9 mouse cellular contexts compared by ENCODE assay signal in the genomic region with DNA sequence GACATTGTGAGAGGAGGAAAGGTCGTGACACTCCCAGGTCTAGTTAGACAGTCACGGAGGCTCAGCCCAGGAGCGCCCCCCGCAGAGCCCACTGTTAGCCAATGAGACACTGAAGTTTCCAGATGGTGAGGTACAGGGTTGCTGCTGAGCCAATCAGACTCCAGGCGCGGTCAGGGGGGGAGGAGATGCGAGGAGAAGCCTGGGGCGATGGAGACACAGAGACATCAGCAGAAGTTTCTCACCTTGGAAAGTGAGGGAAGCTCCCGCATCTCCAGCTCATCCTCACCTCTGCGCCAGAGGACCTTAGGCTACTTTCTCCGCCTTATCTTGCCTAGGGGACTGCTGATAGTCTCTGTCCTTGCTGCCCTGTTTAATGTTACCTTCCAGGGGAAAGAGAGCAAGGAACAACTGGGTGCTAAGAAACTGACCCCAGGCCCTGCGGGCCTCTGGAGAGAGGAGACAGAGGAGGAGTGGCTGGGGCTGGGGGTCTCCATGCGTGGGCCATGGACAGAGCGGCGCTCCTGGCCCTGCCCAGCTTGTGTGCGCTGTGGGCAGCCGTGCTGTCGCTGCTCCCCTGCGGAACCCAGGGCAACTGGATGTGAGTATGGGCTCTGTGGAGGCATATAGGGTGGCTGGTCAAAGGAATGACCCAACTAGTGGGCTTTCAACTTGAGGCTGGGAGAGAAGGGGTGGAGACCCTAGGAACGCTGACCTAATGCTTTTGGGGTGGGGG. TPM values are rescaled to one million over a fixed set of nuclear protein-coding genes. Genes with fewer than 3 reads are reported as not detected.
DNase-seq lines count a peak whose midpoint lies in the region; ATAC-seq and TF ChIP-seq lines count a peak whose summit lies in the region.
"Had no signal": no experiment of that assay in that cellular context is flagged by ENCODE, and none has a peak within 500 bp of the region (broad histone marks: within the 10 kb centered on the region; RNA-seq: fewer than 3 reads in every experiment).

Gene Wnt16, plus strand, starts transcription at position 224 of the 733 bp plus-strand sequence.

- 0 out of 2 replicates have a peak, but pooled peaks cover 2% of the 10 kb centered on the region for H3K27me3 ChIP-seq in ES-Bruce4 (ENCODE audit: control insufficient read depth, insufficient read depth, low read length, poor library complexity, severe bottlenecking)
- H3K27me3 ChIP-seq in embryonic facial prominence, embryonic 15.5 days = peaks cover 33% of the 10 kb centered on the region
- H3K27me3 ChIP-seq in intestine, embryonic 15.5 days (replicated peaks) = peaks cover 17% of the 10 kb centered on the region
- peaks cover 35% of the 10 kb centered on the region for H3K27me3 ChIP-seq in liver, embryonic 16.5 days (ENCODE audit: control insufficient read depth, insufficient read depth, low read depth, low read length)
- H3K27me3 ChIP-seq in stomach, embryonic 14.5 days (ENCODE audit: control insufficient read depth, insufficient read depth, low read length) = 0 out of 2 replicates have a peak, but pooled peaks cover 8% of the 10 kb centered on the region

- no peaks in the 10 kb centered on the region for H3K4me1 ChIP-seq in ES-Bruce4 (ENCODE audit: control insufficient read depth, insufficient read depth, low read length)
- H3K4me1 ChIP-seq in embryonic facial prominence, embryonic 15.5 days = peaks cover 23% of the 10 kb centered on the region
- peaks cover 20% of the 10 kb centered on the region for H3K4me1 ChIP-seq in intestine, embryonic 15.5 days (replicated peaks)
- H3K4me1 ChIP-seq in liver, embryonic 16.5 days (ENCODE audit: control insufficient read depth, low read depth, low read length) = no peaks in the 10 kb centered on the region; the same call in none of the 2 replicates
- peaks cover 15% of the 10 kb centered on the region for H3K4me1 ChIP-seq in stomach, embryonic 14.5 days (ENCODE audit: control insufficient read depth, insufficient read depth, low read length)

- H3K4me3 ChIP-seq in gastrocnemius, adult 2 months = peak within 1 kb of the TSS; percentile 49
- H3K4me3 ChIP-seq in ES-Bruce4 (ENCODE audit: low read depth, low read length) = peak within 1 kb of the TSS; percentile 31
- peak within 1 kb of the TSS; percentile 47 for H3K4me3 ChIP-seq in embryonic facial prominence, embryonic 15.5 days (replicated peaks)
- H3K4me3 ChIP-seq in intestine, embryonic 15.5 days (replicated peaks) = peak within 1 kb of the TSS; percentile 36
- peak within 1 kb of the TSS; percentile 34 for H3K4me3 ChIP-seq in liver, embryonic 16.5 days (ENCODE audit: low read depth, low read length)
- H3K4me3 ChIP-seq in stomach, embryonic 14.5 days (ENCODE audit: low read depth, low read length) = peak within 1 kb of the TSS; percentile 41

- ATAC-seq in embryonic facial prominence, embryonic 15.5 days (ENCODE audit: insufficient number of reproducible peaks, low FRiP score, low TSS enrichment, low read depth) = peak; percentile 81
- ATAC-seq in intestine, embryonic 15.5 days = peak; percentile 53
- ATAC-seq in liver, embryonic 16.5 days (ENCODE audit: low read depth) = no peak
- ATAC-seq in stomach, embryonic 14.5 days (ENCODE audit: insufficient number of reproducible peaks, insufficient read depth, low FRiP score, low read depth) = peak; percentile 62

- intact Hi-C loops in gastrocnemius, adult 2 months (cut with DNase I) = no loop called here
- intact Hi-C loops in gastrocnemius, postnatal 36 days (cut with DNase I) = no loop called here

- H3K36me3 ChIP-seq in ES-Bruce4 (ENCODE audit: control insufficient read depth, insufficient read depth, low read length, poor library complexity, severe bottlenecking) = no peaks in the 10 kb centered on the region
- no peaks in the 10 kb centered on the region for H3K36me3 ChIP-seq in embryonic facial prominence, embryonic 15.5 days
- no peaks in the 10 kb centered on the region for H3K36me3 ChIP-seq in intestine, embryonic 15.5 days
- H3K36me3 ChIP-seq in liver, embryonic 16.5 days (ENCODE audit: control insufficient read depth, insufficient read depth) = no peaks in the 10 kb centered on the region
- H3K36me3 ChIP-seq in stomach, embryonic 14.5 days (ENCODE audit: control insufficient read depth, insufficient read depth, low read length) = no peaks in the 10 kb centered on the region

- TF ChIP-seq POLR2A in ES-Bruce4 (IDR thresholded peaks at IDR 0.05; ENCODE audit: insufficient read depth, low read length) = no peak

- peak within 1 kb of the TSS; percentile 80 for H3K4me2 ChIP-seq in embryonic facial prominence, embryonic 15.5 days (replicated peaks)
- peak within 1 kb of the TSS; percentile 85 for H3K4me2 ChIP-seq in intestine, embryonic 15.5 days (replicated peaks)
- peak within 1 kb of the TSS; percentile 55 for H3K4me2 ChIP-seq in liver, embryonic 16.5 days (ENCODE audit: low read depth, low read length)
- H3K4me2 ChIP-seq in stomach, embryonic 14.5 days (replicated peaks; ENCODE audit: low read depth, low read length) = peak within 1 kb of the TSS; percentile 76

- no peak for TF ChIP-seq EP300 in ES-Bruce4 (IDR thresholded peaks at IDR 0.05; ENCODE audit: insufficient read depth, low read depth, low read length)

- no peaks in the 10 kb centered on the region for H3K9me3 ChIP-seq in ES-Bruce4 (replicated peaks; ENCODE audit: control insufficient read depth, insufficient read depth, low read length, poor library complexity, severe bottlenecking)
- H3K9me3 ChIP-seq in embryonic facial prominence, embryonic 15.5 days (replicated peaks) = no peaks in the 10 kb centered on the region
- no peaks in the 10 kb centered on the region for H3K9me3 ChIP-seq in intestine, embryonic 15.5 days
- no peaks in the 10 kb centered on the region for H3K9me3 ChIP-seq in liver, embryonic 16.5 days (replicated peaks; ENCODE audit: control insufficient read depth, low read length)
- H3K9me3 ChIP-seq in stomach, embryonic 14.5 days (ENCODE audit: control insufficient read depth, low read depth, low read length) = no peaks in the 10 kb centered on the region

- TF ChIP-seq CTCF in gastrocnemius, adult 2 months (IDR thresholded peaks at IDR 0.05) = no peak
- TF ChIP-seq CTCF in ES-Bruce4 (IDR thresholded peaks at IDR 0.05; ENCODE audit: low read depth, low read length) = no peak

- DNase-seq in gastrocnemius, adult 2 months = no peak
- DNase-seq in gastrocnemius, postnatal 36 days = no peak
- no peak for DNase-seq in urinary bladder, postnatal 36 days (ENCODE audit: low spot score in 2 of 2)

- H3K9ac ChIP-seq in ES-Bruce4 (ENCODE audit: low read depth, poor library complexity, severe bottlenecking) = no peak within 1 kb of the TSS
- no peak within 1 kb of the TSS for H3K9ac ChIP-seq in embryonic facial prominence, embryonic 15.5 days
- H3K9ac ChIP-seq in intestine, embryonic 15.5 days = 0 out of 2 replicates have a peak within 1 kb of the TSS, but pooled peaks have one; percentile 17
- H3K9ac ChIP-seq in liver, embryonic 16.5 days (ENCODE audit: low read depth, low read length) = no peak within 1 kb of the TSS
- 0 out of 2 replicates have a peak within 1 kb of the TSS, but pooled peaks have one; percentile 21 for H3K9ac ChIP-seq in stomach, embryonic 14.5 days (replicated peaks; ENCODE audit: low read depth, low read length)

- H3K27ac ChIP-seq in gastrocnemius, adult 2 months = no peak within 1 kb of the TSS
- no peak within 1 kb of the TSS for H3K27ac ChIP-seq in ES-Bruce4 (ENCODE audit: insufficient read depth, low read length)
- no peak within 1 kb of the TSS for H3K27ac ChIP-seq in embryonic facial prominence, embryonic 15.5 days (replicated peaks)
- H3K27ac ChIP-seq in intestine, embryonic 15.5 days = no peak within 1 kb of the TSS
- H3K27ac ChIP-seq in liver, embryonic 16.5 days (ENCODE audit: low read length) = no peak within 1 kb of the TSS
- no peak within 1 kb of the TSS for H3K27ac ChIP-seq in stomach, embryonic 14.5 days (ENCODE audit: low read length)

- under 1% methylated on average over 20 of the region's 20 CpGs for WGBS in embryonic facial prominence, embryonic 15.5 days
- 3% methylated on average over 20 of the region's 20 CpGs for WGBS in intestine, embryonic 15.5 days
- WGBS in liver, embryonic 16.5 days (ENCODE audit: insufficient replicate concordance) = 3% methylated on average over 20 of the region's 20 CpGs
- 2% methylated on average over 20 of the region's 20 CpGs for WGBS in stomach, embryonic 14.5 days

RNA-seq across cellular contexts. Expression of gene Wnt16, which starts in this region (rescaled TPM):
- 1 to 10 TPM; 1.4 to 7.8 TPM for total RNA-seq in gastrocnemius, adult 2 months (2021)
- total RNA-seq in gastrocnemius, postnatal 36 days (2021) = 1 to 10 TPM; 2.4 to 3.2 TPM
- polyA plus RNA-seq in ES-Bruce4 (2011; ENCODE audit: insufficient read depth, insufficient read length, low read depth, missing spikeins) = 0.27 TPM in 1 of 2 replicates, not detected in the other
- polyA plus RNA-seq in embryonic facial prominence, embryonic 15.5 days (2015; fragmentation: Nextera tagmentation; extraction: Ambion mirVana) = 8.9 and 9.3 TPM in 2 replicates
- polyA plus RNA-seq in intestine, embryonic 15.5 days (2015; fragmentation: Nextera tagmentation; extraction: Ambion mirVana) = 0.30 and 0.52 TPM in 2 replicates
- polyA plus RNA-seq in liver, embryonic 16.5 days (2015; fragmentation: Nextera tagmentation; extraction: Ambion mirVana) = not detected in 2 replicates
- 2.7 and 3.1 TPM in 2 replicates for polyA plus RNA-seq in stomach, embryonic 14.5 days (2014; fragmentation: Nextera tagmentation; extraction: Ambion mirVana)
- total RNA-seq: MEL had no signal

Comparison
In these comparisons a context has a peak if more than half of its experiments do, and no peak if none do; other contexts are left out.
1. Peak in ATAC-seq, H3K4me3 ChIP-seq, H3K9ac ChIP-seq and H3K4me2 ChIP-seq in intestine, embryonic 15.5 days; RNA of the gene not detected or under 1 TPM.